Mouse (Mus musculus): ENCODE data around the gene Cpsf3. TPM values are rescaled to one million over a fixed set of nuclear protein-coding genes. Genes with fewer than 3 reads are reported as not detected.

Gene Cpsf3
- polyA plus RNA-seq, 1 experiment from 2014 or later = 88.9 TPM

- no peak for DNase-seq (ENCODE audit: low spot score)
These were observed 45.9 kb downstream of the Cpsf3 start for GRCm38 (mm10) chr12:21330961-21331576.

GRCm38 (mm10) chr12:21331711-21332110 lies 46.5 kb downstream of the Cpsf3 start:
- DNase-seq (ENCODE audit: low spot score) = no peak

- no peak for DNase-seq (ENCODE audit: low spot score)
These were observed 47.8 kb downstream of the Cpsf3 start for GRCm38 (mm10) chr12:21333021-21333420.

- DNase-seq (ENCODE audit: low spot score) = no peak
These were observed 48.6 kb downstream of the Cpsf3 start for GRCm38 (mm10) chr12:21333766-21334165.

- DNase-seq (ENCODE audit: low spot score) = no peak
These were observed 50.7 kb downstream of the Cpsf3 start for GRCm38 (mm10) chr12:21335869-21336268.

GRCm38 (mm10) chr12:21337171-21337570 lies 52.0 kb downstream of the Cpsf3 start:
- no peak for DNase-seq (ENCODE audit: low spot score)

- no peak for DNase-seq (ENCODE audit: low spot score)
These were observed 55.5 kb downstream of the Cpsf3 start for GRCm38 (mm10) chr12:21340674-21341073.

GRCm38 (mm10) chr12:21346972-21347371 lies 61.8 kb downstream of the Cpsf3 start:
- DNase-seq (ENCODE audit: low spot score) = no peak

- DNase-seq (ENCODE audit: low spot score) = no peak
These were observed 65.1 kb downstream of the Cpsf3 start for GRCm38 (mm10) chr12:21350113-21350876.

- no peak for DNase-seq (ENCODE audit: low spot score)
These were observed 68.5 kb downstream of the Cpsf3 start for GRCm38 (mm10) chr12:21353681-21354080.

GRCm38 (mm10) chr12:21362686-21363085 lies 77.5 kb downstream of the Cpsf3 start:
- no peak for DNase-seq (ENCODE audit: low spot score)

- no peak for DNase-seq (ENCODE audit: low spot score)
These were observed 78.0 kb downstream of the Cpsf3 start for GRCm38 (mm10) chr12:21363195-21363594.

Other genes starting within 250 kb of the Cpsf3 start
- 98.1 and 104 TPM in 2 replicates for gene Itgb1bp1, start 893 bp downstream of the Cpsf3 start, polyA plus RNA-seq (2015; fragmentation: Nextera tagmentation; extraction: Ambion mirVana)
- 73.0 and 74.7 TPM in 2 replicates for gene Iah1, start 31.0 kb downstream of the Cpsf3 start, polyA plus RNA-seq (2015; fragmentation: Nextera tagmentation; extraction: Ambion mirVana)
- 34.1 and 37.4 TPM in 2 replicates for gene Adam17, start 88.2 kb downstream of the Cpsf3 start, polyA plus RNA-seq (2015; fragmentation: Nextera tagmentation; extraction: Ambion mirVana)
- 361 and 392 TPM in 2 replicates for gene Ywhaq, start 132.2 kb downstream of the Cpsf3 start, polyA plus RNA-seq (2015; fragmentation: Nextera tagmentation; extraction: Ambion mirVana)

Measured in thymus, postnatal 0 days (tissue).